Mouse (Mus musculus) heart, adult 2 months (tissue): ENCODE data around the gene L3mbtl1. TPM values are rescaled to one million over a fixed set of nuclear protein-coding genes. Genes with fewer than 3 reads are reported as not detected.

Experiments
- DNase-seq, 2 experiments: peaks; one replicate each; pipeline ENCODE4 v3.0.0; 2021
- H3K27ac ChIP-seq: fragments of 200-600 bp; 2 replicates; pipeline ENCODE4 v1.8.1; 2022
- H3K27me3 ChIP-seq: fragments of 200-500 bp; 2 replicates; pipeline ENCODE4 v1.6.1; 2012; ENCODE audit warnings: mild to moderate bottlenecking, low read length, inconsistent platforms, mixed read lengths; ENCODE audit not compliant: control insufficient read depth, insufficient read depth
- H3K36me3 ChIP-seq: fragments of 200-500 bp; 2 replicates; pipeline ENCODE4 v1.6.1; 2012; ENCODE audit warnings: low read length, inconsistent platforms; ENCODE audit not compliant: control insufficient read depth, insufficient read depth
- H3K4me1 ChIP-seq: fragments of 200-500 bp; 2 replicates; pipeline ENCODE4 v1.6.1; 2011; ENCODE audit warnings: low read length; ENCODE audit not compliant: control insufficient read depth, insufficient read depth
- H3K4me3 ChIP-seq: fragments of 200-600 bp; 2 replicates; pipeline ENCODE4 v1.8.1; 2022
- H3K79me2 ChIP-seq: fragments of 200-500 bp; replicated peaks from 2 replicates; pipeline ENCODE4 v1.6.1; 2012; ENCODE audit warnings: mild to moderate bottlenecking, inconsistent platforms, low read length, moderate library complexity, mixed read lengths; ENCODE audit not compliant: control insufficient read depth, insufficient read depth
- H3K9ac ChIP-seq: fragments of 200-500 bp; 2 replicates; pipeline ENCODE4 v1.6.1; 2012; ENCODE audit warnings: low read depth, mild to moderate bottlenecking, control low read depth, inconsistent platforms, low read length, mixed read lengths
- CTCF ChIP-seq: fragments of 200-600 bp; IDR thresholded peaks from 2 replicates; pipeline ENCODE4 v1.8.1; 2022; ENCODE audit warnings: antibody characterized with exemption, mild to moderate bottlenecking, moderate library complexity
- EP300 ChIP-seq: fragments of 200-500 bp; IDR thresholded peaks from 2 replicates; pipeline ENCODE4 v1.6.1; 2011; ENCODE audit warnings: low read depth, low read length, control low read depth; ENCODE audit not compliant: insufficient read depth
- POLR2A ChIP-seq: fragments of 200-500 bp; IDR thresholded peaks from 2 replicates; pipeline ENCODE4 v1.6.1; 2011; ENCODE audit warnings: mild to moderate bottlenecking, low read depth, low read length, control low read depth; ENCODE audit not compliant: insufficient read depth
- WGBS: fragments of 180-500 bp; shearing (Covaris S2); methylation state at CpG from one replicate; pipeline ENCODE4 v1.1.7; 2018; 5-methylcytosine and 5-hydroxymethylcytosine counted together
- intact Hi-C: fragments of 180-260 bp; cut with DNase I; formaldehyde crosslinking; loops from one replicate; pipeline ENCODE4 v1.15.1; 2025
- polyA plus RNA-seq: library from polyadenylated mRNA; depleted of rRNA; stranded (reverse); fragments of >200 nt; gene quantifications from 2 replicates; pipeline ENCODE4 v1.2.3, GENCODE M21; 2012
- total RNA-seq, 2 experiments: library from RNA; stranded (reverse); gene quantifications; 2 replicates each; pipeline ENCODE4 v1.2.3; 2021

L3mbtl1 gene
- total and polyA plus RNA-seq, 3 experiments, result 0.10 to 0.65 TPM; not detected in 1

DNA sequence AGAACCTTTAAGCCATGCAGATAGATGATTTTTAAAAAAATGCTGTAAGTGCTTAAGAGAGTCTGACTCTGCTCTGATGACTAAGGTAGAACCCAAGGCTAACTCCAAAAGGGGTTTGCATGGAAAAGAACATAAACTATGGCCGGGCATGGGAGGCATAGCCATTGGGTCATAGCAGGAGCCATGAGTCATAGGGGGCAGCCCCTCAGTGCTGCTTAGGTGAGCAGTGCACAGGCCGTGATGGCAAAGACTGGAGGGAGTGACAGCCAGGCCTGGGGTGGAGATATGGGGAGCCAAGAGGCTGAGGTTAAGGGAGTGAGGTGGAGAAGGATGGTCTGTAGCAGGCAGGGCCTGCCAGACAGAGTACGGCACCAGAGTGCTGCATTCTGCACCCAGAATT, 25.8 kb downstream of the L3mbtl1 start:
- Histone ChIP-seq H3K4me3 (no peak overlapping the region), H3K79me2 (no peaks in the 10 kb centered on the region), H3K4me1 (no peaks in the 10 kb centered on the region), H3K9ac (no peak overlapping the region), H3K36me3 (no peaks in the 10 kb centered on the region), H3K27ac (no peak overlapping the region), H3K27me3 (no peaks in the 10 kb centered on the region)
- intact Hi-C loops, result loop anchor here (2.0 kb wide), 2 partner anchors 30 to 46 kb away; no protein-coding TSS in a partner anchor
- 77% methylated on average over 3 of the region's 3 CpGs for WGBS
- TF ChIP-seq CTCF, result no peak
- DNase-seq, result no peak

DNA sequence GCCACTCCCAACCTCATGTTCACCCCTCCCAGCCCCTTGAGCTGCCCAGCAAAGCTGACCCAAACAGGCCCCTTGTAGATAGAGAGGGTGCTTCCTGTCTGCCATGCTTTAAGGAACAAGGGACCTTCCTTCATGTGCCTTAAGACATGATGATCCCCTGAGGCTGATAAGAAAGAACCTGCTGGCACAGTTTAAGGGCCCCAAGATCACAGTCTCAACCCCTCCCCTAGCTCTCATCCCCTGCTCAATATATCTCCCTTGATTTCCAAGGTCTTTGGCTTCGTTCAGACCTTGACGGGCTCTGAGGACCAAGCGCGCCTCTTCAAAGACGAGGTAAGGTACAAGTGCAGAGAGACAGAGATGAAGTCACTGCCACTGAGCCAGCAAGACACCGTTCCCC, 27.6 kb downstream of the L3mbtl1 start:
- WGBS, result 78% methylated on average over 6 of the region's 6 CpGs
- DNase-seq, result no peak
- no peak overlapping the region for H3K9ac ChIP-seq
- no peak for TF ChIP-seq POLR2A
- no peak for TF ChIP-seq CTCF
- TF ChIP-seq EP300, result no peak
- intact Hi-C loops, result no loop called here
- no peaks in the 10 kb centered on the region for H3K36me3 ChIP-seq
- no peak overlapping the region for H3K27ac ChIP-seq
- no peak overlapping the region for H3K4me3 ChIP-seq
- H3K4me1 ChIP-seq, result peaks cover 4% of the 10 kb centered on the region
- H3K79me2 ChIP-seq, result no peaks in the 10 kb centered on the region
- H3K27me3 ChIP-seq, result no peaks in the 10 kb centered on the region

DNA sequence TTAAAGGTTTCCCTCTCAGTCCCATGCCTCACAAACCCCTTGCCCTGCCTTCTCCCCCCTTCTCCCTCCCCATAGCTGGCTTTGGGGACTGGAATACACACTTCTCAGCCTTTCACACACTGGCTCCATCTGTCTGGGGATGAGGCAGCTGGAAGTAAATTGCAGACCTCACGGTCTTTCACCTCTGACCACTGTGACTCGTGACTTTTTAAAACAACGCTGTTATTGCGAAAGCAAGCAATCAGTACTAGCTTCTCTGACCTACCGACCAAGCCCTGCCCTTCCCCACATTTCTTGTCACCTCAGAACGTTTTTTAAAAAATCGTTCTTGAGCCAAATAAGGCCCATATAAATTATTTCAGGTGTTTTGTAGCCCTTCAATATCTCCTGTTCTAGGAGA, 29.5 kb downstream of the L3mbtl1 start:
- Histone ChIP-seq H3K4me1 (peaks cover 9% of the 10 kb centered on the region), H3K79me2 (no peaks in the 10 kb centered on the region), H3K9ac (no peak overlapping the region), H3K4me3 (no peak overlapping the region), H3K27me3 (no peaks in the 10 kb centered on the region), H3K27ac (no peak overlapping the region), H3K36me3 (no peaks in the 10 kb centered on the region)
- WGBS, result 61% methylated on average over 7 of the region's 7 CpGs
- intact Hi-C loops, result no loop called here
- no peak for TF ChIP-seq CTCF
- no peak for TF ChIP-seq POLR2A
- TF ChIP-seq EP300, result no peak
- DNase-seq, result no peak

DNA sequence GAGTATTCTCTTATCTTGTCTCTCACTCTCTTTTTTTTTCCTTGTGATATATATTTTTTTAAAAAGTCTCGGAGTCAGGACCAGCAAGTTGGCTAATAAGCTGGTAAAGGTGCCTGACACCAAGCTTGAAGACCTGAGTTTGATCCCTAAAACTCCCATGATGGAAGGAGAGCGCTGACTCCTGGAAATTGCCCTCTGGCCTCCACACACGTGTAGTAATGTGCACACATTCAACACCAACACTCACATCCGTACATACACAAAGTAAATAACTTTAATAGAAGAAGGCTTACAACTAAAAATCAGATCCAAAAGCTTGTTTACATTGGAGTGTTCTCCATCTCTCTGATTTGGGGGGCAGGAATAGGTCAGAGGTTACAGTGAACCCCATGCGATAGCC, 29.9 kb downstream of the L3mbtl1 start:
- H3K27ac ChIP-seq, result no peak overlapping the region
- no peak overlapping the region for H3K9ac ChIP-seq
- no peak overlapping the region for H3K4me3 ChIP-seq
- WGBS, result 91% methylated on average over 5 of the region's 5 CpGs
- no peaks in the 10 kb centered on the region for H3K36me3 ChIP-seq
- H3K4me1 ChIP-seq, result peaks cover 9% of the 10 kb centered on the region
- no peak for DNase-seq
- intact Hi-C loops, result no loop called here
- TF ChIP-seq POLR2A, result no peak
- no peak for TF ChIP-seq CTCF
- TF ChIP-seq EP300, result no peak
- no peaks in the 10 kb centered on the region for H3K27me3 ChIP-seq
- H3K79me2 ChIP-seq, result no peaks in the 10 kb centered on the region

- no peak overlapping the region for H3K9ac ChIP-seq
- H3K27me3 ChIP-seq, result no peaks in the 10 kb centered on the region
- no peak for TF ChIP-seq CTCF
- no peak for TF ChIP-seq POLR2A
- TF ChIP-seq EP300, result no peak
- intact Hi-C loops, result no loop called here
- DNase-seq, result no peak
- H3K4me3 ChIP-seq, result no peak overlapping the region
- H3K36me3 ChIP-seq, result no peaks in the 10 kb centered on the region
- no peak overlapping the region for H3K27ac ChIP-seq
- peaks cover 9% of the 10 kb centered on the region for H3K4me1 ChIP-seq
- WGBS, result 49% methylated on average over 11 of the region's 11 CpGs
- no peaks in the 10 kb centered on the region for H3K79me2 ChIP-seq
These were observed 30.4 kb downstream of the L3mbtl1 start for GRCm38 (mm10) chr2:162973637-162974036.

GRCm38 (mm10) chr2:162975157-162975775, 32.0 kb downstream of the L3mbtl1 start:
- TF ChIP-seq EP300, result no peak
- no peak for TF ChIP-seq POLR2A
- TF ChIP-seq CTCF, result no peak
- Histone ChIP-seq H3K79me2 (no peaks in the 10 kb centered on the region), H3K4me3 (no peak overlapping the region), H3K27ac (peak overlapping the region; percentile 20; the same call in 1 of the 2 replicates), H3K9ac (no peak overlapping the region), H3K36me3 (no peaks in the 10 kb centered on the region), H3K27me3 (no peaks in the 10 kb centered on the region), H3K4me1 (peaks cover 9% of the 10 kb centered on the region)
- WGBS, result 61% methylated on average over 11 of the region's 11 CpGs
- peak; percentile 37 to 48 for DNase-seq
- intact Hi-C loops, result no loop called here
